In the genomic region with DNA sequence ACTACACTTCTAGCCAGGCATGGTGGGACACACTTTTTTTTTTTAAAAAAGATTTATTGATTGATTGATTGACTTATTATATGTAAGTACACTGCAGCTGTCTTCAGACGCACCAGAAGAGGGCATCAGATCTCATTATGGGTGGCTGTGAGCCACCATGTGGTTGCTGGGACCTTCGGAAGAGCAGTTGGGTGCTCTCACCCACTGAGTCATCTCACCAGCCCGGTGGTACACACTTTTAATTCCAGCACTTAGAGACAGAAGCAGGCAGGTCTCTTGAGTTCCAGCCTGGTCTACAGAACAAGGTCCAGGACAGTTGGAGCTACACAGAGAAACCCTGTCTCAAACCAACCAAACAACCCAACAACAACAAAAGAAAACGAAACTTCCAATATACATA, we compare ENCODE assay signal across 19 mouse cellular contexts. TPM values are rescaled to one million over a fixed set of nuclear protein-coding genes. Genes with fewer than 3 reads are reported as not detected.
A peak's percentile ranks its signal among the peaks of the same experiment; 100 is the strongest.
DNase-seq lines count a peak whose midpoint lies in the region; ATAC-seq and TF ChIP-seq lines count a peak whose summit lies in the region.
"Had no signal": no experiment of that assay in that cellular context is flagged by ENCODE, and none has a peak within 500 bp of the region (broad histone marks: within the 10 kb centered on the region; RNA-seq: fewer than 3 reads in every experiment).

No protein-coding gene starts in this region.

- no peaks in the 10 kb centered on the region for H3K27me3 ChIP-seq in small intestine, adult 2 months (ENCODE audit: control insufficient read depth, insufficient read depth, low read length)
- peaks cover 8% of the 10 kb centered on the region; the same call in 1 of the 2 replicates for H3K27me3 ChIP-seq in neural tube, embryonic 15.5 days (replicated peaks)
- H3K27me3 ChIP-seq in hindbrain, postnatal 0 days (ENCODE audit: insufficient read depth, low read length), result no peaks in the 10 kb centered on the region
- H3K27me3 ChIP-seq: heart, embryonic 15.5 days had no signal

- no peaks in the 10 kb centered on the region for H3K9me3 ChIP-seq in neural tube, embryonic 15.5 days (replicated peaks)
- no peaks in the 10 kb centered on the region for H3K9me3 ChIP-seq in hindbrain, postnatal 0 days (ENCODE audit: low read length)
- H3K9me3 ChIP-seq: forebrain, embryonic 12.5 days; heart, embryonic 15.5 days; limb, embryonic 12.5 days; midbrain, embryonic 12.5 days had no signal

- no peaks in the 10 kb centered on the region for H3K36me3 ChIP-seq in small intestine, adult 2 months (ENCODE audit: control insufficient read depth, insufficient read depth, low read length)
- no peaks in the 10 kb centered on the region for H3K36me3 ChIP-seq in neural tube, embryonic 15.5 days
- no peaks in the 10 kb centered on the region for H3K36me3 ChIP-seq in hindbrain, postnatal 0 days (ENCODE audit: insufficient read depth, low read length)
- H3K36me3 ChIP-seq: forebrain, embryonic 12.5 days; heart, embryonic 15.5 days; limb, embryonic 12.5 days; midbrain, embryonic 12.5 days had no signal

- no peak for DNase-seq in layer of hippocampus, adult 2 months (ENCODE audit: low spot score in 2 of 2)
- no peak for DNase-seq in layer of hippocampus, adult 8-10 months (ENCODE audit: low spot score in 2 of 2)
- peak; percentile 13 to 25 for DNase-seq in B cell, adult 2 months
- DNase-seq in hindbrain, postnatal 0 days (ENCODE audit: low spot score), result no peak
- DNase-seq: cerebellum, postnatal 36 days; gastrocnemius, postnatal 36 days; lung, embryonic 14.5 days; lung, postnatal 4 days; retina, postnatal 1 day; thymus, postnatal 14 days had no signal

- no peak overlapping the region for H3K9ac ChIP-seq in neural tube, embryonic 15.5 days (replicated peaks)
- H3K9ac ChIP-seq in hindbrain, postnatal 0 days (replicated peaks; ENCODE audit: low read length), result no peak overlapping the region
- H3K9ac ChIP-seq: forebrain, embryonic 12.5 days; limb, embryonic 12.5 days; lung, embryonic 14.5 days; midbrain, embryonic 12.5 days had no signal

- 35% methylated on average over 4 of the region's 4 CpGs for WGBS in bone marrow, adult 2 months
- WGBS in small intestine, adult 2 months, result 37% methylated on average over 4 of the region's 4 CpGs
- 86% methylated on average over 4 of the region's 4 CpGs for WGBS in neural tube, embryonic 15.5 days
- WGBS in hindbrain, postnatal 0 days, result 62% methylated on average over 4 of the region's 4 CpGs

- peak; percentile 50 for TF ChIP-seq CTCF in layer of hippocampus, adult 2 months (conservative IDR thresholded peaks at IDR 0.05)
- TF ChIP-seq CTCF in bone marrow, adult 2 months (IDR thresholded peaks at IDR 0.05; ENCODE audit: control insufficient read depth, insufficient read depth, low read length), result no peak
- peak; percentile 16; the same call in 1 of the 2 replicates for TF ChIP-seq CTCF in small intestine, adult 2 months (IDR thresholded peaks at IDR 0.05; ENCODE audit: extremely low read depth, insufficient read length, insufficient replicate concordance, low read depth, low read length)
- no peak for TF ChIP-seq CTCF in hindbrain, postnatal 0 days (IDR thresholded peaks at IDR 0.05; ENCODE audit: low read depth)

- H3K27ac ChIP-seq in layer of hippocampus, adult 2 months, result no peak overlapping the region
- H3K27ac ChIP-seq in bone marrow, adult 2 months (ENCODE audit: control insufficient read depth, insufficient read depth, low read depth, low read length, poor library complexity), result no peak overlapping the region
- no peak overlapping the region for H3K27ac ChIP-seq in small intestine, adult 2 months (ENCODE audit: insufficient read depth, low read depth, low read length)
- no peak overlapping the region for H3K27ac ChIP-seq in neural tube, embryonic 15.5 days (replicated peaks)
- no peak overlapping the region for H3K27ac ChIP-seq in hindbrain, postnatal 0 days
- H3K27ac ChIP-seq: forebrain, embryonic 12.5 days; limb, embryonic 12.5 days; midbrain, embryonic 12.5 days had no signal

- no peak for ATAC-seq in neural tube, embryonic 15.5 days (ENCODE audit: low FRiP score)
- ATAC-seq in hindbrain, postnatal 0 days, result no peak

- H3K4me2 ChIP-seq in neural tube, embryonic 15.5 days, result no peak overlapping the region
- H3K4me2 ChIP-seq in hindbrain, postnatal 0 days (ENCODE audit: low read depth, low read length), result no peak overlapping the region

- no peak for TF ChIP-seq POLR2A in bone marrow, adult 2 months (IDR thresholded peaks at IDR 0.05; ENCODE audit: borderline replicate concordance, control insufficient read depth, low read depth, low read length)
- no peak for TF ChIP-seq POLR2A in small intestine, adult 2 months (IDR thresholded peaks at IDR 0.05; ENCODE audit: low read depth, low read length)

- no peak overlapping the region for H3K4me3 ChIP-seq in layer of hippocampus, adult 2 months
- peak overlapping the region; percentile 5 for H3K4me3 ChIP-seq in bone marrow, adult 2 months (replicated peaks; ENCODE audit: control insufficient read depth, low read depth, low read length)
- no peak overlapping the region for H3K4me3 ChIP-seq in small intestine, adult 2 months (ENCODE audit: low read depth, low read length)
- no peak overlapping the region for H3K4me3 ChIP-seq in neural tube, embryonic 15.5 days (replicated peaks)
- H3K4me3 ChIP-seq in hindbrain, postnatal 0 days (ENCODE audit: low read length), result no peak overlapping the region
- H3K4me3 ChIP-seq: forebrain, embryonic 12.5 days had no signal

- H3K4me1 ChIP-seq in bone marrow, adult 2 months (ENCODE audit: control insufficient read depth, insufficient read depth, low read length), result no peaks in the 10 kb centered on the region; the same call in 1 of the 2 replicates
- peaks cover 4% of the 10 kb centered on the region; the same call in 1 of the 2 replicates for H3K4me1 ChIP-seq in small intestine, adult 2 months (ENCODE audit: control insufficient read depth, insufficient read depth, insufficient read length, low read length)
- H3K4me1 ChIP-seq in neural tube, embryonic 15.5 days, result peaks cover 11% of the 10 kb centered on the region
- 0 out of 2 replicates have a peak, but pooled peaks cover 8% of the 10 kb centered on the region for H3K4me1 ChIP-seq in hindbrain, postnatal 0 days (ENCODE audit: insufficient read depth, low read length)

RNA-seq across cellular contexts. Expression of a gene that starts 1.3 kb away (rescaled TPM):
- 1 to 10 TPM; 2.7 to 3.1 TPM for total RNA-seq in layer of hippocampus, adult 2 months (2021)
- total RNA-seq in layer of hippocampus, adult 8-10 months (2022), result 1 to 10 TPM; 6.0 to 7.1 (median 7.0) TPM
- polyA plus RNA-seq in bone marrow, adult 2 months (2011; ENCODE audit: insufficient read depth, insufficient read length, low replicate concordance, missing spikeins), result 9.2 and 16.4 TPM in 2 replicates
- polyA plus RNA-seq in small intestine, adult 2 months (2012; rRNA removed), result 5.6 and 36.2 TPM in 2 replicates
- polyA plus RNA-seq in neural tube, embryonic 15.5 days (2015; fragmentation: Nextera tagmentation; extraction: Ambion mirVana), result 2.9 and 3.2 TPM in 2 replicates
- total RNA-seq in hindbrain, postnatal 0 days (2014; rRNA removed), result 0.79 and 2.8 TPM in 2 replicates
- 3.0 and 3.2 TPM in 2 replicates for polyA plus RNA-seq in hindbrain, postnatal 0 days (2015; fragmentation: Nextera tagmentation; extraction: Ambion mirVana)

RNA-seq across cellular contexts. Expression of a gene that starts 37.0 kb away (rescaled TPM):
- not detected for total RNA-seq in layer of hippocampus, adult 2 months (2021)
- total RNA-seq in layer of hippocampus, adult 8-10 months (2022), result under 1 TPM in 3 of 4 experiments, not detected in 1; 0.16 to 0.36 (median 0.19) TPM
- polyA plus RNA-seq in bone marrow, adult 2 months (2011; ENCODE audit: insufficient read depth, insufficient read length, low replicate concordance, missing spikeins), result 0.52 TPM in 1 of 2 replicates, not detected in the other
- 1.5 TPM in 1 of 2 replicates, not detected in the other for polyA plus RNA-seq in small intestine, adult 2 months (2012; rRNA removed)
- polyA plus RNA-seq in neural tube, embryonic 15.5 days (2015; fragmentation: Nextera tagmentation; extraction: Ambion mirVana), result 0.17 and 0.40 TPM in 2 replicates
- not detected in 2 replicates for total RNA-seq in hindbrain, postnatal 0 days (2014; rRNA removed)
- not detected in 2 replicates for polyA plus RNA-seq in hindbrain, postnatal 0 days (2015; fragmentation: Nextera tagmentation; extraction: Ambion mirVana)
- total RNA-seq: hematopoietic stem cell, adult 5-6 weeks had no signal
- polyA plus RNA-seq: forebrain, embryonic 12.5 days; midbrain, embryonic 12.5 days had no signal

RNA-seq across cellular contexts. Expression of a gene that starts 50.5 kb away (rescaled TPM):
- total RNA-seq in layer of hippocampus, adult 2 months (2021), result 10 to 100 TPM; 23.9 to 24.5 TPM
- 10 to 100 TPM; 25.5 to 35.9 (median 31.1) TPM for total RNA-seq in layer of hippocampus, adult 8-10 months (2022)
- polyA plus RNA-seq in bone marrow, adult 2 months (2011; ENCODE audit: insufficient read depth, insufficient read length, low replicate concordance, missing spikeins), result 12.2 and 28.2 TPM in 2 replicates
- 5.7 and 8.4 TPM in 2 replicates for polyA plus RNA-seq in small intestine, adult 2 months (2012; rRNA removed)
- 7.7 and 8.9 TPM in 2 replicates for polyA plus RNA-seq in neural tube, embryonic 15.5 days (2015; fragmentation: Nextera tagmentation; extraction: Ambion mirVana)
- 25.8 and 32.9 TPM in 2 replicates for total RNA-seq in hindbrain, postnatal 0 days (2014; rRNA removed)
- polyA plus RNA-seq in hindbrain, postnatal 0 days (2015; fragmentation: Nextera tagmentation; extraction: Ambion mirVana), result 3.2 and 4.0 TPM in 2 replicates

RNA-seq across cellular contexts. Expression of a gene that starts 59.6 kb away (rescaled TPM):
- total RNA-seq in layer of hippocampus, adult 2 months (2021), result 1 to 10 TPM in 1 of 2 experiments, under 1 TPM in 1; 0.79 to 1.1 TPM
- total RNA-seq in layer of hippocampus, adult 8-10 months (2022), result 1 to 10 TPM; 1.0 to 1.7 (median 1.4) TPM
- polyA plus RNA-seq in bone marrow, adult 2 months (2011; ENCODE audit: insufficient read depth, insufficient read length, low replicate concordance, missing spikeins), result not detected in 2 replicates
- polyA plus RNA-seq in small intestine, adult 2 months (2012; rRNA removed), result 2.0 and 6.0 TPM in 2 replicates
- 5.7 and 6.4 TPM in 2 replicates for polyA plus RNA-seq in neural tube, embryonic 15.5 days (2015; fragmentation: Nextera tagmentation; extraction: Ambion mirVana)
- total RNA-seq in hindbrain, postnatal 0 days (2014; rRNA removed), result 5.9 and 11.2 TPM in 2 replicates
- 6.7 and 7.4 TPM in 2 replicates for polyA plus RNA-seq in hindbrain, postnatal 0 days (2015; fragmentation: Nextera tagmentation; extraction: Ambion mirVana)
- total RNA-seq: hematopoietic stem cell, adult 5-6 weeks; neutrophil, adult 5-6 weeks had no signal

Comparison
In these comparisons a context has a peak if more than half of its experiments do, and no peak if none do; other contexts are left out.
1. DNase-seq: peak in B cell, adult 2 months (2 of 2); none in layer of hippocampus, adult 2 months (0 of 2), layer of hippocampus, adult 8-10 months (0 of 2) and hindbrain, postnatal 0 days (single experiment).
2. CTCF ChIP-seq: peak in layer of hippocampus, adult 2 months (single experiment) and small intestine, adult 2 months (single experiment); none in bone marrow, adult 2 months (single experiment) and hindbrain, postnatal 0 days (single experiment).